Mouse (Mus musculus) heart, postnatal 25 days (tissue): ENCODE results near the gene Secisbp2. TPM values are rescaled to one million over a fixed set of nuclear protein-coding genes. Genes with fewer than 3 reads are reported as not detected.
"Not testable (repeated sequence)": the region's sequence is repeated elsewhere in the genome, so short reads cannot be mapped to it uniquely, and the experiment has no call there.

Experiments used
- DNase-seq: peaks from one replicate; pipeline ENCODE4 v3.0.0; 2022; ENCODE audit warnings: low spot score
- intact Hi-C: fragments of 180-260 bp; cut with DNase I; formaldehyde crosslinking; loops from one replicate; pipeline ENCODE4 v1.15.1; 2025
- total RNA-seq, 2 experiments: library from RNA; stranded (reverse); gene quantifications; 2 replicates each; pipeline ENCODE4 v1.2.3; 2021

Secisbp2 gene
- total RNA-seq, 2 experiments from 2014 or later: 13.9 to 14.6 TPM

- intact Hi-C loops: loop anchor here (10.0 kb wide), 1 partner anchor 537 kb away; the partner anchor contains the start of gene Spin1
- no peak for DNase-seq
Observed at GRCm38 (mm10) chr13:51642171-51642778, 9.2 kb upstream of the Secisbp2 start.

- intact Hi-C loops: loop anchor here (10.0 kb wide), 1 partner anchor 539 kb away; the partner anchor contains the start of gene Spin1
- no peak for DNase-seq
Observed at GRCm38 (mm10) chr13:51643924-51644828, 7.3 kb upstream of the Secisbp2 start.

- peak; percentile 95 for DNase-seq
- intact Hi-C loops: loop anchor here (10.0 kb wide), 1 partner anchor 540 kb away; the partner anchor contains the start of gene Spin1
Observed at GRCm38 (mm10) chr13:51644829-51645789, 6.4 kb upstream of the Secisbp2 start, which contains the start of gene Cks2. Gene Cks2 (plus strand): TSS chr13:51645232.

- DNase-seq: no peak
- intact Hi-C loops: loop anchor here (10.0 kb wide), 1 partner anchor 541 kb away; the partner anchor contains the start of gene Spin1
Observed at GRCm38 (mm10) chr13:51645872-51646271, 5.6 kb upstream of the Secisbp2 start.

GRCm38 (mm10) chr13:51646362-51647027 is 5.0 kb upstream of the Secisbp2 start:
- no peak for DNase-seq
- intact Hi-C loops: loop anchor here (10.0 kb wide), 1 partner anchor 542 kb away; the partner anchor contains the start of gene Spin1

GRCm38 (mm10) chr13:51647770-51648169 is 3.7 kb upstream of the Secisbp2 start:
- intact Hi-C loops: loop anchor here (10.0 kb wide), 1 partner anchor 543 kb away; the partner anchor contains the start of gene Spin1
- no peak for DNase-seq

GRCm38 (mm10) chr13:51648237-51648636 is 3.3 kb upstream of the Secisbp2 start:
- intact Hi-C loops: loop anchor here (10.0 kb wide), 1 partner anchor 543 kb away; the partner anchor contains the start of gene Spin1

GRCm38 (mm10) chr13:51649740-51650139 is 1.8 kb upstream of the Secisbp2 start:
- DNase-seq: no peak
- intact Hi-C loops: loop anchor here (10.0 kb wide), 1 partner anchor 545 kb away; the partner anchor contains the start of gene Spin1

More at GRCm38 (mm10) chr13:51648237-51648636, 3.3 kb upstream of the Secisbp2 start:
- no peak for DNase-seq

- intact Hi-C loops: no loop called here
- no peak for DNase-seq
Observed at GRCm38 (mm10) chr13:51653159-51653558, 1.7 kb downstream of the Secisbp2 start.

GRCm38 (mm10) chr13:51653961-51654360 is 2.5 kb downstream of the Secisbp2 start:
- intact Hi-C loops: no loop called here
- no peak for DNase-seq

- intact Hi-C loops: no loop called here
- no peak for DNase-seq
Observed at GRCm38 (mm10) chr13:51656516-51657235, 5.2 kb downstream of the Secisbp2 start.

GRCm38 (mm10) chr13:51658094-51658493 is 6.6 kb downstream of the Secisbp2 start:
- intact Hi-C loops: no loop called here

GRCm38 (mm10) chr13:51659573-51659972 is 8.1 kb downstream of the Secisbp2 start:
- no peak for DNase-seq
- intact Hi-C loops: no loop called here

More at GRCm38 (mm10) chr13:51658094-51658493, 6.6 kb downstream of the Secisbp2 start:
- no peak for DNase-seq

- intact Hi-C loops: no loop called here
- DNase-seq: no peak
Observed at GRCm38 (mm10) chr13:51663561-51663960, 12.1 kb downstream of the Secisbp2 start.

- DNase-seq, intact Hi-C loops: not testable (repeated sequence)
Observed at GRCm38 (mm10) chr13:51668195-51668594, 16.7 kb downstream of the Secisbp2 start.

GRCm38 (mm10) chr13:51676641-51677040 is 25.1 kb downstream of the Secisbp2 start:
- DNase-seq: no peak
- intact Hi-C loops: no loop called here

GRCm38 (mm10) chr13:51677041-51677440 is 25.5 kb downstream of the Secisbp2 start:
- DNase-seq: no peak
- intact Hi-C loops: no loop called here

- DNase-seq: no peak
- intact Hi-C loops: no loop called here
Observed at GRCm38 (mm10) chr13:51677630-51678185, 26.2 kb downstream of the Secisbp2 start.
